Mouse (Mus musculus): ENCODE measurements at regions not wholly inside any gene's neighbourhood (a gene's known extent, or its start where the extent isn't known, plus 50 kb on each side); places are given as distances from the start of the nearest gene placed in this dataset.

- POLR2A ChIA-PET: no interaction called here
Measured at GRCm38 (mm10) chr8:8133001-8133785, 527.8 kb downstream of the Efnb2 start.

GRCm38 (mm10) chr8:8131961-8132376 lies 529.1 kb downstream of the Efnb2 start:
- ChIA-PET CTCF (no interaction called here), POLR2A (no interaction called here)

More at GRCm38 (mm10) chr8:8133001-8133785, 527.8 kb downstream of the Efnb2 start:
- CTCF ChIA-PET: no interaction called here

DNA sequence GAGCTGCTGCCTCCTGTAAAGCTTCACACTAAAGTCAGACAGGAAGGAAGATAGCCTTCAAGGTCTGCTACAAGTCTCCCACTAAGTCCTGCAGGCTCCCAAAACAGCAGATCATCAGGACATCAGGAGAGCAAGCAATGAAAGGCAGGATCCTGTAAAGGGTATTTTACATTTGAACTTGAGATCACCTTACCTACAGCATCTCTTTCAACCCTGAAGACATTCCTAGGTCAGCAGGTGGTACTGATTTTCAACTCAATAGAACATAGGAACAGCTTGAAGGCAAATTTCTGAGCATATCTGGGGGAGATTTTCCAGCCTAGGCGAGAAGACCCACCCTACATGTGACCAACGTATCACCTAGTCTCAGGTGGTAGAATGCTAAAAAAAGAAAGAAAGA lies 530.2 kb downstream of the Efnb2 start:
- CTCF ChIA-PET: interaction anchor here in 1 of 4 experiments (0.5 kb wide), 1 partner anchor 861 kb away, joined by 4 read pairs; no protein-coding TSS in a partner anchor
- POLR2A ChIA-PET: no interaction called here

GRCm38 (mm10) chr8:8115595-8116429 lies 545.2 kb downstream of the Efnb2 start:
- ChIA-PET CTCF (no interaction called here), POLR2A (no interaction called here)

GRCm38 (mm10) chr8:8114604-8115003 lies 546.4 kb downstream of the Efnb2 start:
- ChIA-PET POLR2A (interaction anchor here in 1 of 4 experiments (0.6 kb wide), 1 partner anchor 143 kb away, joined by 3 read pairs; no protein-coding TSS in a partner anchor), CTCF (no interaction called here)

DNA sequence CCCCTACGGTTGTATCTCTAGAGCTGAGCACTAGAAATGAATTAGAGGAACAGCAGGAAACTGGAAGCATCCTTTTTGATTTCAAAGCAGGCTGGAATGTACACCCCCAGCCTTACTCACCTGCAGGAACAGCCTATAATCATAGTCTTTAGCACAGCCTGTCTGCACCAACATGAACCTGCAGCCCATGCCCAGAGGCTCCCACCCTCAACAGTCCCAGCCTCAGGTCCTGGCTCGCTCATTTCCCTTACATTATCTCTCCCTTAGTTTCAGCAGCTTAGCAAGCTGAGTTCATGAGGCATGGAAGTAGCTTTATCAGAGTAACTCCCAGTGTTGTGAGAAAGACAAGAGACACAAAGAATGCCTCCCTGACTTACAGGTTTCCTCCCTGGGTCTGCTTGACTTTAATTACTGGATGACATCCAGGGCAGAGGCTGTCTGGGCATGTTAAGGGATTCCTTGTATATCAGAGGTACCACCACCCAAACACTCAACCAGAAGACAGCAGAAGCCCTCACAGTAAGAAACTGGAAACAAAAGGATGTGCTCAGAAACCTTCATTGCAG lies 551.2 kb downstream of the Efnb2 start:
- CTCF ChIA-PET: no interaction called here
- POLR2A ChIA-PET: no interaction called here

DNA sequence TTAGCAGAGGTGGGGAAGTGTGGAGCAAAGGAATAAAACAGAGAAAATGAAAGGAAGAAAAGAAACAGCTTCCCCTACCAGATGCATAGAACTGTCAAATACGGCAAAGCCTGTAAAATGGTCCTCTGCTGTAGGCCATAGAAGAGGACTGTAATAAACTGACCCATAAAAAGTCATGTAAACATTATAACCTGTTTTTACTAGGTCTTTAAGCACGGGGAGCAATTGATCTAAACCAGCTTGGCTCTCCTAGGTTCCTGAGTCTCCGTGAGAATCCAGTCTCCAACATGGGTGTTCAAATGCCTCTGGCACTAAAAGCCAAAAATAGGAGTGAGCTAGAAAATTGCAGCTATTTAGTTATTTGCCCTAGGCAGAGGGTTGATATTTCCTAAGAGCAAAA lies 557.5 kb downstream of the Efnb2 start:
- ChIA-PET POLR2A (interaction anchor here in 2 of 4 experiments (0.7 kb wide), 2 partner anchors 510 to 1093 kb away, joined by 3 to 4 read pairs; no protein-coding TSS in a partner anchor), CTCF (no interaction called here)

- ChIA-PET CTCF (no interaction called here), POLR2A (no interaction called here)
Measured at GRCm38 (mm10) chr8:8102010-8102727, 558.9 kb downstream of the Efnb2 start.

DNA sequence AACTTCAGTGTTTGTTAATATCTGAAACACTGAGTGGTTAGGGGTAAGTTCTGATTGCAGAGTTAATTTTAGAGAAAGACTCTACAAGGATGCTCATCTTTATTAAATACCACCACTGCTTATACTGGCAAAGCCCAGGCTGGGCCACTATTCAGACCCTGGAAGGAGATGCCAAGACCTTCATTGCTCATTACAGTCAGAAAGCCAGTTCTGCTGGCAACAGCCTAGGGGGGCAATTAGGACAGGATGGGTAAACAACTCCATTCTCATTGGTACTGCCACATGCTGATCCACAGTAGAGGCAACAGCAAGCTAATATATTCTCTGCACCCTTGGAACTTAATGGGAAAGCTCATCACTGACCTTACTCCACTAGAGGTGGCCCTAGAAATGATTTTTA lies 568.5 kb downstream of the Efnb2 start:
- POLR2A ChIA-PET: no interaction called here
- CTCF ChIA-PET: no interaction called here

- ChIA-PET CTCF (no interaction called here), POLR2A (no interaction called here)
Measured at GRCm38 (mm10) chr8:8084652-8085051, 576.4 kb downstream of the Efnb2 start.

- POLR2A ChIA-PET: no interaction called here
- CTCF ChIA-PET: interaction anchor here in 1 of 4 experiments (0.6 kb wide), 1 partner anchor 82 kb away, joined by 4 read pairs; no protein-coding TSS in a partner anchor
Measured at GRCm38 (mm10) chr8:8064074-8064473, 597.0 kb downstream of the Efnb2 start.

DNA sequence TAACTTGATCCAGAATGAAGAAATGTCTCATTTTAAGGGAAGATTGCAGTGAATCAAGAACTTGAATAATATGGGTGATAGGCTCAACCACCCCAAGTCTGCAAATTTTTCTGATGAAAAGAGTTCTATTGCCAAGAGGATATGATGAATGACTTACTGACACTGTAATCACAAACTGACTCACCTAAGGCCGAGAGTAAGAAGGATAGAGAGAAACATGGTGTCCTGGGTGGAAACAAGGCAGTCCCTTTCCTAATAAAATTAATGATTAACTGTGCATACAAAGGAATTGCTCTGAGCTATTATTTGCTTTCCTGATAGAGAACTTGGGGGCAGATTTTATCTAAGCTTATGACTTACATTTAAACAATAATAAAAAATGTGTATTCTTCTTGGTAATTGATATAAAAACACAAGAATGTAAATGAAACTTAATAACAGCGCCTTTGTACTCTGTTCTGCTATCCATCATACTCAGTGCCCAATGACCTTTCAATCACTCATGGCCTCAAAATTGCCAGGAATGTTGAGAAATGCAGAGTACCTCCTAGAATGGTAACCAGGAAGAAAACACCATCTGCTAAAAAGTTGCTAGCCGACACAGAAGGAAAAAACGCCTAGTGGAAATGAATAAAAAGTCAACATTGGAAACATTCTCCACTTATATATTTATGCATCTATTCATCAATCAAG lies 606.7 kb downstream of the Efnb2 start:
- ChIA-PET CTCF (no interaction called here), POLR2A (no interaction called here)

DNA sequence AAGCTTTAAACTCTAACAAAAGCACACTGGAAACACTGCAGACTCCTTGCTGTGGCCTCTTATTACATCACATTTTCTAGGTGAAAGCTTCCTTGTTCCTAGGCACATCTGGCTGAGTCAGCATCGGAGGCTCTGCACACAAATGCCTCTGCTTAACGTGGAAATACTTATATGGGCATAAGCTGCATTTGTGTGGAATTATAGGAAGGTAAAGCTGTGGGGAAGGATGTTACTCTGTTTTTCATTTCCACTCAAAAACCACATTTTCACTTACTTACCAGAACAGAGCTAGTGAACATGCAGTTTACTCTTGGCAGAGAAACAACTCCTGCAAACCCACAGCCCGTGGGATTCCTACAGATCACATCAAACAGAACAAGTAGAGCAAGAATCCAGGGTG lies 609.9 kb downstream of the Efnb2 start:
- POLR2A ChIA-PET: no interaction called here
- CTCF ChIA-PET: no interaction called here

GRCm38 (mm10) chr8:8050778-8051177 lies 610.3 kb downstream of the Efnb2 start:
- POLR2A ChIA-PET: no interaction called here
- CTCF ChIA-PET: no interaction called here

DNA sequence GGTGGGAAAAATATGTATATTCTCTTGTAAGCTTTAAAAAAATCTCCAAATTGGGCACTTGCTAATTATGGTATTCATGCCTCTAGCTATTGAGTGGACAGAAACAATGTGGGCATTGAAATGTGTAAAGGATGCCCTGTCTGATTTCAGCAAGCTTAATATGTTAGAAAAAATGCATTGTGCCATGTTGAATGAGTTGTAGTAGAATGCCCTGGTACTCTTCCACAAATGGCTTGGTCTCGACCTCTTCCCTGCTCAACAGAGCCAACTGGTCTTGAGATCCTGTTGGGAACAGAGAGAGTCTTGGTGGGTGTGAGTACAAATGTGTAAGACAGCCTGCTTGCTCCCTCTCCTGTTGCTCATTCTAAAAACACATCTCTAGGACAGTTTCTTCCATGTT lies 616.1 kb downstream of the Efnb2 start:
- POLR2A ChIA-PET: no interaction called here
- CTCF ChIA-PET: no interaction called here

GRCm38 (mm10) chr8:8044296-8044695 lies 616.7 kb downstream of the Efnb2 start:
- ChIA-PET CTCF (no interaction called here), POLR2A (no interaction called here)

- ChIA-PET POLR2A (no interaction called here), CTCF (no interaction called here)
Measured at GRCm38 (mm10) chr8:8037929-8038328, 623.1 kb downstream of the Efnb2 start.

GRCm38 (mm10) chr8:8011151-8011550 lies 649.9 kb downstream of the Efnb2 start:
- CTCF ChIA-PET: no interaction called here
- POLR2A ChIA-PET: no interaction called here

- ChIA-PET POLR2A (no interaction called here), CTCF (no interaction called here)
Measured at GRCm38 (mm10) chr8:7994905-7995304, 666.1 kb downstream of the Efnb2 start.

GRCm38 (mm10) chr8:7988820-7989219 lies 672.2 kb downstream of the Efnb2 start:
- ChIA-PET POLR2A (no interaction called here), CTCF (no interaction called here)
